Mouse (Mus musculus): ENCODE data around the gene Prkx. TPM values are rescaled to one million over a fixed set of nuclear protein-coding genes. Genes with fewer than 3 reads are reported as not detected.

Gene Prkx
- 6.7 and 7.0 TPM in 2 replicates for polyA plus RNA-seq (2015; fragmentation: Nextera tagmentation; extraction: Ambion mirVana)

DNA sequence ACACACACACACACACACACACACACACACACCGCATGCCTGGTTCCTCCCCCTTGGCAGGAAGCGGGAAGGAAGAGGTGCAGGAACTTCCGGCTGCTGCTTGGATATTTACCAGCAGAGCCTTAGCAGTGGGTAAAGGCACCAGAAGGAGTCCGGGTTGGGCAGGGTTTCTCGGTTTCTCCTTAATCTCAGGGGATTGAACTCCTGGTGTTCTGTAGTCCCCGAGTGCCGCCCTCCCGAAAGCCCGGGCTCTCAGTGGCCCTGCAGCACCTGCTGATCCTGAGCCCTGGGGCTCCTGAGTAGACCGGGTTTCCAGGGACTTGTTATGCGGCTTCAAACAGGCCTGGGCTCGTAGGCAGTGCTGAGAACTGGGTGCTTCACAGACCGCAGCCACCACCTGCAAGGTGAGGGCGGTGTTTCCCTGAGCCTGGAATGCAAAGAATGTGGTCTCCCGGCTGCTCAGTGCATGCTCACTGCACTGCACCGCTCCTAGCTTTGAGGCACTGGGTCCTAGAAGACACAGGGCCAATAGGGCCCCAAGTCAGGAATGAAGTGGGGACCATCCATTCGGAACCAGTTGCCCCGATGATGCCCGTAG lies at the start of gene Prkx:
Gene Prkx, minus strand, starts transcription at position 41 of the 598 bp plus-strand sequence.
- peak; percentile 83 for ATAC-seq

DNA sequence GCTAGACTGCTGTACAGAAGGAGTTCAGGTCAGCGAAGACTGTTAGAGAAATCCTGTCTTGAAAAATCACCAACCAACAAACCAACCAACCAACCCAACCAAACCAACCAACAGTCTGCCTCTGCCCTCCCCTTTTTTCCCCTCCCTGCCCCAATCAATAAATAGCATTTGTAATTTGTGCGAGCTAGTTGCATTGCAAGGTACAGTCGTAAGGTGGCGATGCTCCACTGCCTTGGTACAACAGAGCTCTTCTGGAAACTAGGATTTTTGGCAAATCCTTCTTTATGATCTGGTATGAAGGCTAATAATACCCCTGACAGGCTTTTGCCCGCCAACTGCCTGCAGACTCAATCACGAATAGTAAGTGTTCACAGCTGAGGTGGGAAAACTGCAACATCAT lies 16.0 kb upstream of the Prkx start:
- H3K4me2 ChIP-seq (replicated peaks; ENCODE audit: low read depth): no peak overlapping the region
- 58% methylated on average over 6 of the region's 6 CpGs for WGBS
- H3K9ac ChIP-seq (ENCODE audit: low read depth, low read length): no peak overlapping the region
- no peaks in the 10 kb centered on the region for H3K9me3 ChIP-seq (ENCODE audit: control insufficient read depth)
- H3K27me3 ChIP-seq (replicated peaks; ENCODE audit: control insufficient read depth, insufficient read depth, low read length): no peaks in the 10 kb centered on the region
- no peak for ATAC-seq
- no peak overlapping the region for H3K27ac ChIP-seq (ENCODE audit: low read depth, low read length)
- H3K36me3 ChIP-seq (ENCODE audit: control insufficient read depth, insufficient read depth): no peaks in the 10 kb centered on the region
- peak; percentile 47 for TF ChIP-seq CTCF (IDR thresholded peaks at IDR 0.05; ENCODE audit: low read depth)
- H3K4me1 ChIP-seq (replicated peaks; ENCODE audit: control insufficient read depth, insufficient read depth, low read length): no peaks in the 10 kb centered on the region
- no peak overlapping the region for H3K4me3 ChIP-seq (ENCODE audit: low read depth, low read length)

More for the DNA sequence above, at the start of gene Prkx:
- no peaks in the 10 kb centered on the region for H3K4me1 ChIP-seq (replicated peaks; ENCODE audit: control insufficient read depth, insufficient read depth, low read length)
- TF ChIP-seq CTCF (IDR thresholded peaks at IDR 0.05; ENCODE audit: low read depth): no peak
- peak within 1 kb of the TSS; percentile 54 for H3K9ac ChIP-seq (ENCODE audit: low read depth, low read length)
- H3K9me3 ChIP-seq (ENCODE audit: control insufficient read depth): no peaks in the 10 kb centered on the region
- H3K27me3 ChIP-seq (replicated peaks; ENCODE audit: control insufficient read depth, insufficient read depth, low read length): no peaks in the 10 kb centered on the region
- H3K4me3 ChIP-seq (ENCODE audit: low read depth, low read length): peak within 1 kb of the TSS; percentile 65
- H3K4me2 ChIP-seq (replicated peaks; ENCODE audit: low read depth): peak within 1 kb of the TSS; percentile 65
- H3K27ac ChIP-seq (ENCODE audit: low read depth, low read length): peak within 1 kb of the TSS; percentile 78
- WGBS: 37% methylated on average over 16 of the region's 19 CpGs
- H3K36me3 ChIP-seq (ENCODE audit: control insufficient read depth, insufficient read depth): no peaks in the 10 kb centered on the region

DNA sequence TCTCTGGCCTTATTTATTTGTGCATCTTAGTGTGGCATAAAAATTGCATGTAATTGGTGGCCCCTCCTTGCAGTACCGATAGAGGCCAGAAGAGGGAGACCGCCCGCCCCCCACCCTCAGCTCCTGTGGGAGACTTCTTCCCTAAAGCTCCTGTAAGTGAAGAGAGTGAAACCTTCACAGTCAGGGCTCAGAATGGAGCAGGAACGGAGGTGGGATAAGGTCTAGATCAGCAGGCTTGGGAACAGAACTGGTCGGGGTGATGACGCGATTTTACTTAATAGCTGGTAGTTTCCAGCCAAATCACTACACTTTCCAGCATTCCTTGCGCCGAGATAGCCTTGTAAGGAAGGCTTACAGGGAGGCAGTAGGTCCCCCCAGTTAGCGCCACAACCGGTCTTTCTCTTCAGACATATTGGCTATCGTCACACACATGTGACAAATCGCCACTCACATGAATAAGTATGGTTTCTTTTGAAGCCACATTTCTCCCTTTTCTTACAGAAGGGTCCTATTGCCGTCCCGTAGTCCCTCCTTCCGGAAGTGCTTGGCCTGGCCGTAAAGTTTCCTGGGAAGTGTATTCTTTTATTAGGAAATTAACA lies 14.6 kb upstream of the Prkx start:
- ATAC-seq: peak; percentile 69; the same call in 1 of the 2 replicates
- peak overlapping the region; percentile 56 for H3K4me2 ChIP-seq (replicated peaks; ENCODE audit: low read depth)
- no peaks in the 10 kb centered on the region for H3K36me3 ChIP-seq (ENCODE audit: control insufficient read depth, insufficient read depth)
- no peak overlapping the region for H3K9ac ChIP-seq (ENCODE audit: low read depth, low read length)
- H3K9me3 ChIP-seq (ENCODE audit: control insufficient read depth): no peaks in the 10 kb centered on the region
- 23% methylated on average over 17 of the region's 17 CpGs for WGBS
- no peak overlapping the region; the same call in 1 of the 2 replicates for H3K27ac ChIP-seq (ENCODE audit: low read depth, low read length)
- peak; percentile 80 for TF ChIP-seq CTCF (IDR thresholded peaks at IDR 0.05; ENCODE audit: low read depth)
- H3K4me1 ChIP-seq (replicated peaks; ENCODE audit: control insufficient read depth, insufficient read depth, low read length): no peaks in the 10 kb centered on the region
- H3K4me3 ChIP-seq (ENCODE audit: low read depth, low read length): peak overlapping the region; percentile 43
- no peaks in the 10 kb centered on the region for H3K27me3 ChIP-seq (replicated peaks; ENCODE audit: control insufficient read depth, insufficient read depth, low read length)

DNA sequence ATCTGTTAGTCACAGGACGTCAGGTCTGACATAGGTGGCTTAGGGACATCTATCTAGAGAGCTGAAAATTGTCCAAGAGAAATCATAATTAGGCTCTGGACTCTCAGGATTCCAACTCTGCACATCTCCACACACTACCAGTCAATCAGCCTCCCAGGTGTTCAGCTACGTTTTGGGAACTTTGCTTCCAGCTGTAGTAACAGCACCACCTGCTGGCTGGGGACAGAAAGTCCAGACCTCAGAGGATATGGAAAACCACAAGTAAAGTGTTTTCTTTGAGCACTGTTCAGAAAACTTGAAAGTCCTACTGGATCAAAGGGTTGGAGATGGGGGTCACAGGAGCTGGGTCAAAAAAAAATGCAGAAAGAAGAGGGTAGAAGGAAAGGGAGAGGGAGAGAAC lies 12.5 kb upstream of the Prkx start:
- Histone ChIP-seq H3K27ac (ENCODE audit: low read depth, low read length) (no peak overlapping the region), H3K27me3 (replicated peaks; ENCODE audit: control insufficient read depth, insufficient read depth, low read length) (no peaks in the 10 kb centered on the region), H3K4me1 (replicated peaks; ENCODE audit: control insufficient read depth, insufficient read depth, low read length) (no peaks in the 10 kb centered on the region), H3K9me3 (ENCODE audit: control insufficient read depth) (no peaks in the 10 kb centered on the region), H3K9ac (ENCODE audit: low read depth, low read length) (no peak overlapping the region), H3K4me2 (replicated peaks; ENCODE audit: low read depth) (no peak overlapping the region), H3K36me3 (ENCODE audit: control insufficient read depth, insufficient read depth) (no peaks in the 10 kb centered on the region), H3K4me3 (ENCODE audit: low read depth, low read length) (no peak overlapping the region)
- ATAC-seq: no peak
- peak; percentile 76 for TF ChIP-seq CTCF (IDR thresholded peaks at IDR 0.05; ENCODE audit: low read depth)
- WGBS: 9% methylated on average over 2 of the region's 2 CpGs

DNA sequence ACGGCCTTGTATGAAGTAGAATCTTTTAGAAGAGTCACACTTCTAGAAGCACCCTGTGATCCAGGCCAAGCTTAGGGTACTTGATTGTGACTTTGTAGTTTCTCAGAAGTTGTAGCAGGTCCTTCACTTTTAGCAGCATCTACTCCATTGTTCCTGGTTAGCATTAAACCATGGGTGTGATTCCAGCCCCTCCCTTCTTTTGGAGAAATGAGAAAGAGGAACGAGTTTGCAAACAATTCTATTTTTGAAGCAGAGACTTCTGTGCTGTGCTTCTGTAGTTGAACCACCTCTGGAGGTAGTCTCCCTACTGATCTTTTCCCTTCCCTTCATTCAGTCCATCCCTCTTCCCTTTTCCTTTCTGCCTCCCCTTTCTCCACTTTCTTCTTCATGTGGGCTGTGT lies 6.2 kb upstream of the Prkx start:
- H3K36me3 ChIP-seq (ENCODE audit: control insufficient read depth, insufficient read depth): no peaks in the 10 kb centered on the region
- no peak overlapping the region for H3K27ac ChIP-seq (ENCODE audit: low read depth, low read length)
- H3K9me3 ChIP-seq (ENCODE audit: control insufficient read depth): no peaks in the 10 kb centered on the region
- no peak overlapping the region for H3K4me2 ChIP-seq (replicated peaks; ENCODE audit: low read depth)
- no peak overlapping the region for H3K9ac ChIP-seq (ENCODE audit: low read depth, low read length)
- H3K4me3 ChIP-seq (ENCODE audit: low read depth, low read length): no peak overlapping the region
- no peaks in the 10 kb centered on the region for H3K27me3 ChIP-seq (replicated peaks; ENCODE audit: control insufficient read depth, insufficient read depth, low read length)
- no peaks in the 10 kb centered on the region for H3K4me1 ChIP-seq (replicated peaks; ENCODE audit: control insufficient read depth, insufficient read depth, low read length)
- no peak for ATAC-seq
- WGBS: 85% methylated on average over 2 of the region's 2 CpGs
- no peak for TF ChIP-seq CTCF (IDR thresholded peaks at IDR 0.05; ENCODE audit: low read depth)

DNA sequence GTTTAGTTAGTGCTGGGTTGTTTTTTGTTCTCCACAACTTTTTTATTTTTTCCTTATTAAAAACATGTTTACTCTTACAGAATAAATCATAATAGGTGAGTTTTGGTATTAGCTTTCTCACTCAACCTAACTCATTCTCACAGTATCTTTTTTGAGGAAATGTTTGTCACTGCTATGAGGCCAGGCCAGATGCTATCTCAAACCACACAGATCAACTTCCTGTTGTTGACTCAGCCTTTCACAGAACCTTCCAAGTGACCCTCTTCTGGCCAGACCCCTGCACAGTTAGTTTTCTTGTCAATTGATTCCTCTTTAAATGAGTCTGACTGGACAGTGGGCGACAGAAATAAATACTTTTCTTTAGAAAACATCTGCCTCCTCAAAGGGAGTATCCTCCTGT lies 5.5 kb upstream of the Prkx start:
- no peaks in the 10 kb centered on the region for H3K9me3 ChIP-seq (ENCODE audit: control insufficient read depth)
- TF ChIP-seq CTCF (IDR thresholded peaks at IDR 0.05; ENCODE audit: low read depth): no peak
- H3K36me3 ChIP-seq (ENCODE audit: control insufficient read depth, insufficient read depth): no peaks in the 10 kb centered on the region
- no peak overlapping the region for H3K27ac ChIP-seq (ENCODE audit: low read depth, low read length)
- H3K4me3 ChIP-seq (ENCODE audit: low read depth, low read length): no peak overlapping the region
- ATAC-seq: no peak
- no peak overlapping the region for H3K4me2 ChIP-seq (replicated peaks; ENCODE audit: low read depth)
- H3K4me1 ChIP-seq (replicated peaks; ENCODE audit: control insufficient read depth, insufficient read depth, low read length): no peaks in the 10 kb centered on the region
- H3K9ac ChIP-seq (ENCODE audit: low read depth, low read length): no peak overlapping the region
- no peaks in the 10 kb centered on the region for H3K27me3 ChIP-seq (replicated peaks; ENCODE audit: control insufficient read depth, insufficient read depth, low read length)
- 56% methylated on average over 1 of the region's 1 CpGs for WGBS
